ENCODE assay signal across 8 mouse cellular contexts in the genomic region with DNA sequence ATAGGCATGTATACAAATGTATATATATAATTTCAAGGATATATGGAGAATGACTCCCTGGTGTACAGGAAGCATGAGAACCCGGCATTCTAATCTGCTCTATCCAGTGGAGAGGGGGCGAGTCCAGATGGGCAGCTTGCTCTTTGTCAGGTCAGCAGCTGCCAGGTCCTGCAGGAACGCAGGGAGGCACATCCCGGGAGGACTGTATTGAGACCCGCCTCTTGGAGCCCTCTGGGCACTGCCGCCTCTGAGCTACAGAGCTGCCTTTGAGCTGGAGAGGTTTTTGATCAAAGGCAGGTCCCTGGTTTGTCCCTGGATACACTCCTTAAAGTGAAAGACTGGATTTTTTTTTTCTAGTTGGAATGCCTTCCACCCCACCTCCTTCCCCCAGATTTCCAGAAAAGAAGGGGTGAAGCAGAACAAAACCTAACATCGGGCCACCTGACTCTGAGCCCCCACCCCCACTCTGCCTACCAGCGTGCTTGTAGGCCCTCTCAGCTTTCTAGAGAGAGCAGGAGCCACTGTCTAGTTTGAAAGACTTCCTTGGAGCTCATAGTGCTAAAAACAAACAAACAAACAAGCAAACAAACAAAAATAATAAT. TPM values are rescaled to one million over a fixed set of nuclear protein-coding genes. Genes with fewer than 3 reads are reported as not detected.
DNase-seq lines count a peak whose midpoint lies in the region; ATAC-seq lines count a peak whose summit lies in the region.

A gene (plus strand): TSS at position 552 of the 602 bp plus-strand sequence.

- no peaks in the 10 kb centered on the region for H3K36me3 ChIP-seq in limb, embryonic 12.5 days

- DNase-seq in cerebellum, postnatal 25 days: peak; percentile 16 to 22
- no peak for DNase-seq in cerebellum, adult 9-10 months
- DNase-seq in right cerebral cortex, postnatal 4 days: peak; percentile 19
- DNase-seq in right cerebral cortex, adult 2 months (ENCODE audit: low spot score in 2 of 2): no peak
- no peak for DNase-seq in MN1 (ENCODE audit: low spot score)
- DNase-seq in ovary, postnatal 36 days (ENCODE audit: low spot score): no peak
- DNase-seq in spleen, postnatal 14 days (ENCODE audit: low spot score in 2 of 2): no peak

- 1% methylated on average over 8 of the region's 8 CpGs for WGBS in limb, embryonic 12.5 days

- peaks cover 12% of the 10 kb centered on the region for H3K4me1 ChIP-seq in limb, embryonic 12.5 days (replicated peaks)

- H3K27me3 ChIP-seq in limb, embryonic 12.5 days: peaks cover 25% of the 10 kb centered on the region

- H3K9me3 ChIP-seq in limb, embryonic 12.5 days: no peaks in the 10 kb centered on the region

- no peak within 1 kb of the TSS for H3K27ac ChIP-seq in limb, embryonic 12.5 days

- H3K9ac ChIP-seq in limb, embryonic 12.5 days (replicated peaks): peak within 1 kb of the TSS; percentile 44; the same call in 1 of the 2 replicates

- H3K4me3 ChIP-seq in limb, embryonic 12.5 days (replicated peaks): peak within 1 kb of the TSS; percentile 36

- peak within 1 kb of the TSS; percentile 65 for H3K4me2 ChIP-seq in limb, embryonic 12.5 days

- ATAC-seq in limb, embryonic 12.5 days (ENCODE audit: insufficient number of reproducible peaks, insufficient read depth, low FRiP score, low TSS enrichment, low read depth): peak; percentile 71; the same call in 1 of the 2 replicates

RNA-seq across cellular contexts. Expression of the gene that starts here (rescaled TPM):
- 0.63 and 0.90 TPM in 2 replicates for polyA plus RNA-seq in limb, embryonic 12.5 days (2016; fragmentation: Nextera tagmentation; extraction: Ambion mirVana)

Comparison
In these comparisons a context has a peak if more than half of its experiments do, and no peak if none do; other contexts are left out.
1. DNase-seq: peak in cerebellum, postnatal 25 days (2 of 2) and right cerebral cortex, postnatal 4 days (single experiment); none in cerebellum, adult 9-10 months (single experiment), right cerebral cortex, adult 2 months (0 of 2), MN1 (single experiment), ovary, postnatal 36 days (single experiment) and spleen, postnatal 14 days (0 of 2).
2. Peak in ATAC-seq, H3K4me3 ChIP-seq, H3K9ac ChIP-seq and H3K4me2 ChIP-seq in limb, embryonic 12.5 days; RNA of the gene not detected or under 1 TPM.